Mouse (Mus musculus) stomach, embryonic 16.5 days (tissue): ENCODE measurements around the gene Rab32. TPM values are rescaled to one million over a fixed set of nuclear protein-coding genes. Genes with fewer than 3 reads are reported as not detected.
"Not testable (repeated sequence)": the region's sequence is repeated elsewhere in the genome, so short reads cannot be mapped to it uniquely, and the experiment has no call there.

Experiments used
- ATAC-seq: fragments of 200-750 bp; cut with Nextera tagmentation; 2 replicates; pipeline ENCODE4 v1.8.0; 2017; ENCODE audit warnings: moderate number of reproducible peaks, moderate TSS enrichment; ENCODE audit not compliant: insufficient read depth, low FRiP score
- H3K27ac ChIP-seq: fragments of 300-500 bp; sonication (generic); 2 replicates; pipeline ENCODE4 v1.5.1; 2014; ENCODE audit warnings: low read length
- H3K27me3 ChIP-seq: fragments of 300-500 bp; sonication (generic); 2 replicates; pipeline ENCODE4 v1.6.1; 2014; ENCODE audit warnings: low read length, control low read depth, mixed read lengths; ENCODE audit not compliant: control insufficient read depth, insufficient read depth
- H3K36me3 ChIP-seq: fragments of 300-500 bp; sonication (generic); 2 replicates; pipeline ENCODE4 v1.6.1; 2014; ENCODE audit warnings: low read length; ENCODE audit not compliant: control insufficient read depth, insufficient read depth
- H3K4me1 ChIP-seq: fragments of 300-500 bp; sonication (generic); 2 replicates; pipeline ENCODE4 v1.6.1; 2014; ENCODE audit warnings: low read length, control low read depth, mixed read lengths; ENCODE audit not compliant: control insufficient read depth, insufficient read depth
- H3K4me2 ChIP-seq: fragments of 300-500 bp; sonication (generic); 2 replicates; pipeline ENCODE4 v1.6.1; 2014; ENCODE audit warnings: low read depth, low read length, mixed read lengths
- H3K4me3 ChIP-seq: fragments of 300-500 bp; sonication (generic); replicated peaks from 2 replicates; pipeline ENCODE4 v1.5.1; 2014; ENCODE audit warnings: mild to moderate bottlenecking, low read length
- H3K9ac ChIP-seq: fragments of 300-500 bp; sonication (generic); 2 replicates; pipeline ENCODE4 v1.6.1; 2014; ENCODE audit warnings: low read length
- H3K9me3 ChIP-seq: fragments of 300-500 bp; sonication (generic); replicated peaks from 2 replicates; pipeline ENCODE4 v1.6.1; 2016; ENCODE audit warnings: low read length, control low read depth; ENCODE audit not compliant: control insufficient read depth
- WGBS: fragments of 180-500 bp; shearing (Covaris S2); extraction: QIAGEN DNeasy Blood & Tissue Kit; methylation state at CpG from one replicate; pipeline ENCODE4 v1.1.7; 2014; 5-methylcytosine and 5-hydroxymethylcytosine counted together
- polyA plus RNA-seq: library from polyadenylated mRNA; unstranded; fragments of >200 nt; fragmentation: Nextera tagmentation; extraction: Ambion mirVana; gene quantifications from 2 replicates; pipeline ENCODE4 v1.2.1, GENCODE M21; 2015

The Rab32 gene
- 27.8 and 30.5 TPM in 2 replicates for polyA plus RNA-seq

GRCm38 (mm10) chr10:10557570-10558336 is at the start of gene Rab32:
Gene Rab32 (minus strand): TSS chr10:10558265.
- Histone ChIP-seq H3K4me3 (peak within 1 kb of the TSS; percentile 65), H3K9me3 (no peaks in the 10 kb centered on the region), H3K9ac (peak within 1 kb of the TSS; percentile 77), H3K4me2 (peak within 1 kb of the TSS; percentile 78), H3K36me3 (no peaks in the 10 kb centered on the region), H3K4me1 (peaks cover 10% of the 10 kb centered on the region), H3K27ac (peak within 1 kb of the TSS; percentile 40), H3K27me3 (no peaks in the 10 kb centered on the region)
- ATAC-seq, result peak; percentile 95
- WGBS, result under 1% methylated on average over 51 of the region's 51 CpGs

- Histone ChIP-seq H3K9me3 (no peaks in the 10 kb centered on the region), H3K9ac (no peak overlapping the region), H3K36me3 (no peaks in the 10 kb centered on the region), H3K4me3 (no peak overlapping the region), H3K27ac (no peak overlapping the region), H3K4me1 (no peaks in the 10 kb centered on the region), H3K27me3 (no peaks in the 10 kb centered on the region), H3K4me2 (no peak overlapping the region)
- no peak for ATAC-seq
- 62% methylated on average over 3 of the region's 3 CpGs for WGBS
Measured at GRCm38 (mm10) chr10:10600771-10601170, 42.7 kb upstream of the Rab32 start.

GRCm38 (mm10) chr10:10597495-10597894 is 39.4 kb upstream of the Rab32 start:
- H3K36me3 ChIP-seq, ATAC-seq, H3K27ac ChIP-seq, H3K4me3 ChIP-seq, H3K27me3 ChIP-seq, H3K9me3 ChIP-seq, H3K9ac ChIP-seq, H3K4me1 ChIP-seq, H3K4me2 ChIP-seq: not testable (repeated sequence)
- 89% methylated on average over 2 of the region's 2 CpGs for WGBS

DNA sequence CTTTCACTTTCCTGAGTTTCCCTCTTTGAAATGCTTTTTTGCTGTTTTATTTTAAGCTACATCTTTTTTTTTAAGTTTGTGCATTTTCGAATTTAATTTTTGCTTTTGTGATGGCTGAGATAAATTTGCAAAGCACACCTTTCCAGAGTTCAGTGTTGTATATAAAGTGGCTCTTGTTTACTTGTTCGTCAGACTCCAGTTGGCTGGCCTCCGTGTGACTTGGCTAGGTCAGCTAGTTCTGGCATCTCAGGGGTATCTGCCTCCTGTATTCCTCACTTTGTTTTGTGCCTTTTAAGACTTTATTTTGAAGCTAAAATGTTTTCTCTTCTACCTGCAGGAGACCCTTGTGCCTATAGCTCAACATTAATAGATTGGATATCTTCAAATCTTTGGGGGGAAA is 22.7 kb upstream of the Rab32 start:
- H3K4me1 ChIP-seq, result no peaks in the 10 kb centered on the region
- ATAC-seq, result no peak
- H3K9ac ChIP-seq, result no peak overlapping the region
- 52% methylated on average over 3 of the region's 3 CpGs for WGBS
- H3K4me3 ChIP-seq, result no peak overlapping the region
- H3K27me3 ChIP-seq, result no peaks in the 10 kb centered on the region
- H3K4me2 ChIP-seq, result no peak overlapping the region
- H3K36me3 ChIP-seq, result no peaks in the 10 kb centered on the region
- no peaks in the 10 kb centered on the region for H3K9me3 ChIP-seq
- H3K27ac ChIP-seq, result no peak overlapping the region

GRCm38 (mm10) chr10:10579821-10580220 is 21.8 kb upstream of the Rab32 start:
- Histone ChIP-seq H3K4me1 (no peaks in the 10 kb centered on the region), H3K4me2 (no peak overlapping the region), H3K4me3 (no peak overlapping the region), H3K27ac (no peak overlapping the region), H3K9me3 (no peaks in the 10 kb centered on the region), H3K9ac (no peak overlapping the region), H3K27me3 (no peaks in the 10 kb centered on the region), H3K36me3 (no peaks in the 10 kb centered on the region)
- 65% methylated on average over 1 of the region's 1 CpGs for WGBS
- no peak for ATAC-seq

DNA sequence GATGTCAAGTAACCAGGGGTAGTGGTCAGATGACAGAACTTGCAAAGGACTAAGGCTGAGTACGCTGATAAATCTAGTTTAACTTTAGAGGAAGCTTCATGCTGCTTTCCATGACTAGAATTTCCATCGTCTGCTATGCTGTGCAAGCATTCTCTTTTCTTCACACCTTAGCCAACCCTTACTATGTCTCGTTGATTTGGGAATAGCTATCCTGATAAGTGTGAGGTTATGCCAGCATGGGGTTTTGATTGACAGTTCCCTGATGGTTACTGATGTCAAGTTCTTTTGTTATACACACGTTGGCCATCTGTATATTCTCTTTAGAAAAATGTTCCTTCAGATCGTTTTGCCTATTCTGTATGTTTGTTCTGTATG is 259 bp upstream of the Rab32 start:
- Histone ChIP-seq H3K4me3 (peak overlapping the region; percentile 65), H3K27ac (no peak overlapping the region), H3K36me3 (no peaks in the 10 kb centered on the region), H3K4me1 (peaks cover 10% of the 10 kb centered on the region), H3K27me3 (no peaks in the 10 kb centered on the region), H3K9me3 (no peaks in the 10 kb centered on the region), H3K9ac (no peak overlapping the region), H3K4me2 (peak overlapping the region; percentile 78)
- ATAC-seq, result no peak
- WGBS, result 41% methylated on average over 5 of the region's 5 CpGs

GRCm38 (mm10) chr10:10557085-10557484 is 980 bp downstream of the Rab32 start:
- Histone ChIP-seq H3K4me3 (peak overlapping the region; percentile 65), H3K4me2 (peak overlapping the region; percentile 78), H3K27ac (peak overlapping the region; percentile 42), H3K9ac (peak overlapping the region; percentile 77; the same call in 1 of the 2 replicates), H3K36me3 (no peaks in the 10 kb centered on the region), H3K27me3 (no peaks in the 10 kb centered on the region), H3K4me1 (peaks cover 10% of the 10 kb centered on the region), H3K9me3 (no peaks in the 10 kb centered on the region)
- peak; percentile 54 for ATAC-seq
- WGBS, result 2% methylated on average over 8 of the region's 8 CpGs

DNA sequence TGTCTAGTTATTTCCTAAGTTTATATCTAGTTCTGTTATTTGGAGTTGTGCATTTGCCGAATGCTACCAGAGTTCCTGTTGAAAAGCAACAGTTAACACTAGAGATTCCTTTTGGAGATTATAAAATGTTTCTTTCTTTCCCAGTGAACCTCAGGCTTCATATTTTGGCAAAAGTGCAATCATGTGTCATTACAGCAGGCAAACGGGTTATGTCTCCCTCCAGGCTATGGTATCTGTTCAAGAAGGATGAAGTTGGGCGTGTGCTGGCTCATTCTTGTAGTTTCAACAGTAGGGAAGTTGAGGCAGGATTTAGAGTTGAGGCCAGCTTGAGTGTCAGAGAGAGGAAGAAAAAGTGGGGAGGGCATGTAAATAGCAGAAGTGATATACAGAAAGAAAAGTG is 2.4 kb downstream of the Rab32 start:
- H3K27ac ChIP-seq, result peak overlapping the region; percentile 31
- WGBS, result 65% methylated on average over 3 of the region's 3 CpGs

DNA sequence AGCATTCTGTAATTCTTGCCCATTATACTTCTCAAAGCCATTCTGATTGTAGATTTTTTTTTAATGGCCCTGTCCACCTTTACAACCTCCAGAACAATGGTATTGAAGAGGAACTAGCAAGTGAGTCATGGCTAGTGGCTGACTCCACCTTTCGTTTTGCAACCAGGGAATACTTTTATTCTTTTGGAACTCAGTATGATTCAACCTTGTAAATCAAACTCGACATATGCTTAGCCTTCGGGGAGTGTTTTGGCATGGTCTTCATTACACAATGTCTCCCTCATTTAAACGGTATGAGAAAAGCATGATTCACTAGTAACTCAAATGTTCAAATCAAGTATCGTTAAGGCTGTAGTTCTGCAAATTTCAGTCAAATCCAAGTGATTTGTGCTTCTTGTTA is 2.8 kb downstream of the Rab32 start:
- H3K27ac ChIP-seq, result peak overlapping the region; percentile 52; the same call in 1 of the 2 replicates
- peak overlapping the region; percentile 4; the same call in 1 of the 2 replicates for H3K4me2 ChIP-seq
- no peaks in the 10 kb centered on the region for H3K27me3 ChIP-seq
- no peaks in the 10 kb centered on the region for H3K9me3 ChIP-seq
- no peaks in the 10 kb centered on the region for H3K36me3 ChIP-seq
- no peak overlapping the region for H3K9ac ChIP-seq
- WGBS, result 48% methylated on average over 5 of the region's 5 CpGs
- H3K4me1 ChIP-seq, result peaks cover 10% of the 10 kb centered on the region
- 0 out of 2 replicates have a peak, but pooled peaks have one; percentile 15 for ATAC-seq
- no peak overlapping the region for H3K4me3 ChIP-seq

More for the DNA sequence above, 2.4 kb downstream of the Rab32 start:
- Histone ChIP-seq H3K4me1 (peaks cover 10% of the 10 kb centered on the region), H3K27me3 (no peaks in the 10 kb centered on the region), H3K9me3 (no peaks in the 10 kb centered on the region), H3K9ac (no peak overlapping the region), H3K36me3 (no peaks in the 10 kb centered on the region), H3K4me3 (no peak overlapping the region), H3K4me2 (peak overlapping the region; percentile 4; the same call in 1 of the 2 replicates)
- ATAC-seq, result no peak
